Mouse (Mus musculus): ENCODE measurements around the gene Cbx4.

Gene Cbx4

DNA sequence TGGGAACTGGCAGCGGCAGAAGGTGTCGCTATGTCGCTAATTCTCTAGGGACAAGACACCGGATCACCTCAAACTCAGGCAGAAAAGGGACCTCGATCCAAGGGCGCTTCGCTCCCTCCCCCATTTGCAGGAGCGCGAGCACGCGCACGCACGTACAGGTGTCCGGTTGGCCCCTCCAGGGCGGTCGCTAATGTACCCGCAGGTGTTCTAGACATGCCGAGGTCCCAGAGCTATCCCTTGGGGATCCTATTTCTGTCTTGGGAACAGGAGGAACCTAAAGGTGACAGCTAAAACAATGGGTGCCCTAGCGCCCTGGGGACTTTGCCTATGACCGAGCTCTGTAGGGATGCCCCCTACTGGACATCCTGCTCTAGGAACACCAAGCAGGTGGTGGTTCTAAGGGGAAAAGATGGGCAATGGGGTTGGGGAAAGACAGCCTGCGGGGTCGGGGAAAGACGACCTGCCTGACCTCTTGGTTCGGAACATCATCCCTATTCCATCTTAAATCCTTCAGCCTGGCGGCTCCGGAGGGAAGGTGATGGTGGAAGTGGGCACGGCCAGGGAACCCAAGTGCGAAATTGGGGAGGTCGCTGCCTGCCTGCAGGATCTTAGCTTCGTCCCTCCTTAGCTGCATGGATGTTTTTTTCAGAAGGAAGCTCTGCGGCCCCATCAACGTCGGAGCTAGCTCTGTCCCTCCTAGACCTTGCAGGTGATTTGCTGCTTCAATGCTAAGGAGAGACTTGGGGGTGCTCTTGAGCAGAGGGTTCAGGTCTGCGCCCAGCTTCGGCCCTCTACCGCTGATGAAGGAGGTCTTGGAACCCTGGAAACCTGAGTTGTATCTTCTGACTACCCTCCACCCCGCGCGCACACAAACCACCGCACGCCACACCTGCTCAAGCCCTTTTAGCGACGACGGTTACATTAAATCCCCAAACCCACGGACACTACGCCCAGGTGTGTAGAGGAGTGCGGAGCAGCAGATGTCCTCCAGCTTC lies 31.4 kb downstream of the Cbx4 start:
- DNase-seq, result peak; percentile 18

DNA sequence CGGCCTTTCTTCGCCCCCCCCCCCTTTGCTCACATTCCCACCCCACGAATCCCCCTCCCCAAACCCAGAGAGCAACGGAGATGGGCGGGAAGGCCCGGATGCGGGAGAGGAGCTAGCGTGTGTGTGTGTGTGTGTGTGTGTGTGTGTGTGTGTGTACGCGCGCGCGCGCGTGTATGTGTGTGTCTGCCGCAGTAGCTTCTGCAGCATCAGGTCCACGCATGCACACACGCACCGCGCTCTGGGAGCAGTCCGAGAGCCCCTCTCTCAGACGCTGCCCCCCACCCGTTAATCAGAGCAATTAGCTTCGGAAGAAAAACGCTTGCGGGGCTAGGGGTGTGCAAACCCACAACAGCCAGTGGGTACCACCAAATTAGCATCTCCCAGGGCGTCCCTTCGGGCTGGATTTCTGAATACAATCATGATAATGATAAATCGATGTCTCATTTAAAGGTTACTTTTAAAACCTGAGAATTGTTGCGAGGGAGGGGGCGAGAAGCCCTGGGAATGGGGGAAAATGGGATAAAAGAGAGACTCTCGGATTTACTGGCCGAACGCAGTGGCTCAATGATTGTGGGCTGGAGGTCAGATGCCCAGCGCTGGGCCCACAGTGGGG lies 32.2 kb downstream of the Cbx4 start:
- DNase-seq, result no peak

DNA sequence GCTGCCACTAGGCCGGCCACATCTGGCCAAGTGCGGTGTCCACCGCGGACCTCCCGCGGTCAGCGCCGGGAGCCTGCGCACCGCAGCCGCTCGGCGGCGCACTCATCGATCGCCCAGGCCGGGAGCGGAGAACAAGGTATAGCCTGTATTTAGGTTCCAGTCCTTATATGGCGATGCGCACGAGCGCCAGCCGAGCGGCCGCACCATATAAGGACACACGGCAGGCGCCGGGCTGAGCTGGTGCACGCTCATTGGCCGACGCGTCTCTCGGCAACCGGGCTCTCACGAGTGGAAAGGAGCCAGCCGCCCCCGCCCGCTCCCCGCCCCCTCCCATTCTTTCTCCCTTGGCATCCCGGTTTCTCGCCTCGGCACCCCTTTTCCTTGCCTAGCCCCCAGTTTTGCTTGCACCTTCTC lies 32.8 kb downstream of the Cbx4 start:
- no peak for DNase-seq

- no peak for DNase-seq
Observed at GRCm38 (mm10) chr11:119052661-119053256, 33.3 kb downstream of the Cbx4 start.

GRCm38 (mm10) chr11:119051927-119052660 lies 33.9 kb downstream of the Cbx4 start:
- no peak for DNase-seq

DNA sequence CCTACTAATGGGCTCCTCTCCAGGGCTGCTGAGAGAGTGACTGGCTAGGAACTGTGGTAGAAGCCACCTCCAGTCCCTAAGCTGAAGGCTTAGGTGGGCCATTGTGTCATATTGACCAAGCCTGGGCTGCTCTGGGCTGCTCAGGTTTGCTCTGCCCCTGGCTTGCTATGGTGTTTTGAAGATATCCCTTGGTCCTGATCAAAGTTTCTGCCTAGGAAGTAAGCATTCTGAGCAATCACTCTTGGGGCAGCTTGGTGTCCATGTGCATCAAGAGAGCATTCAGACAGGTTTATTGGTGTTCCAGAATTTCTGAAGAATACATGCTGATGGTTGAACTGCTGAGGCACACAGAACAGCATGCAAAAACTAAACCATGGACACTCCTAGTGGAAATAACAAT lies 34.6 kb downstream of the Cbx4 start:
- DNase-seq, result no peak

GRCm38 (mm10) chr11:119050361-119050760 lies 35.7 kb downstream of the Cbx4 start:
- DNase-seq, result no peak

- DNase-seq, result peak; percentile 33
Observed at GRCm38 (mm10) chr11:119048133-119048510, 37.9 kb downstream of the Cbx4 start.

DNA sequence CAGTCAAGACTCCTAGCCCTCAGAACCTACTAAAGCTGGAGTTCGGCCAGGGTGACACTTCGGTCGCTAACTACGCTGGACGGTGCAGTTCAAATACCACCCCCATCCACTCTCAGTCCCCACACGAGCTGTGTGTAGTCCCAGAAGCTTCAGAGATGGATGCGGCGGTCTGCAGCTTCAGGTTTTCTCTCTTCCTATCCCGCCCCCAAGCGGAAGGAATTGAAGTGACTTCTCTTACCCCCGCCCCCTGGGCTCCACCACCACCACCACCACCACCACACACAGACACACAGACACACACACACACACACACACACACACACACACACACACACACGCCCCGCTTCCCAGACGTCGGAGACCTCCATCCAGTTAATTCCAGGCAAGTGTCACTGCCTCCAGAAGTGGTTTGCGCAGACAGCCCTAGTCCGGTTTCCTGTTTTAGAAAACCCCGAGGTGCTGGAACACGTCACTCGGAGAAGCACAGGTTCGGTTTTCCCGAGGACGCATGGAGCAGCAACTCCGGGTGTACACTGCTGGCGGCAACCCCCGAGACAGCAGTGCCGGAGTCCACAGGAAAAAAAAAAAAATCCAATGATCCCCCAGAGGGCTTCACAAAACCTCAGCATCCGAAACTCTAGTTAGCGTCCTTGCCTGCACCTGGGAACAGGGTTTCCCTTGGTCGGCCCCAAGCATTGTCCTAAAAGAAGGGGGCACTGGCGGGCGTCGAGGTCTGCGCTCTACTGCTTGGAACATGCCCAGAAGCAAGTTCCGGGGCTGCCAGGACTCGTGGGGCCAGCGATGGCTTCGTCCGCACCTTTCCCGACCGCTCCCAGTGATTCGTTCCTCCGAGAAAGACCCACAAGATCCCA lies 38.5 kb downstream of the Cbx4 start:
- peak; percentile 41 for DNase-seq

DNA sequence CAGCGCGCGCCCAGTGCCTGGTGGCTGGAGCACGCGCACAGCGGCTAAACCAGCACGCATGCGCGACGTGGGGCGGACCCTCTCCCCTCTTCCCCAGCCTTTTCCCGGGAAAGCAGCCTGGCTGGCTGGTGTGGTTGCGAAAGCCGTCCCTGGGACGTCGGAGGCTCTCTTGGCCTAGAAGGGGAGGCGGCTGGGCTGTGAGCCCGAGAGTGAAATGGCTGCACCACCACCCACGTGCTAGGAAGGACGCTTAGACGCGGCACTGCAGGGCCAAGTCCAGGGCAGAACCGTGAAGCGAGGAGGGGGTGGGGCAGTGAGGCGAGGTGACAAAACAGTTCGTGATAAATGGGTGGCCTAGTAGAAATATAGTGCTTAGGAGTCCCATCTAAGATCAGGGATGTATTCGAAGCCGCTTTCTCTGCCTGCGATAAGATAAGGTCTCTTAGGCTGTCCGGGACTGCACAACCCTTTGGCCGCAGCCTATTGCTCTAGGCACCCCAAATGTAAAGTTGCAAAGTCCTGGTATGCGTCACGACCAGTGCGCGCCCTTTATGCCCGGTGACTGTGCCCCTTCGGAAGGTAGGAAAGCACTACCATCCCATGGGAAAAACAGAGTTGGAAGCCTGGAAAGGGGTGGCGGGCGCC lies 39.3 kb downstream of the Cbx4 start:
- peak; percentile 64 for DNase-seq

DNA sequence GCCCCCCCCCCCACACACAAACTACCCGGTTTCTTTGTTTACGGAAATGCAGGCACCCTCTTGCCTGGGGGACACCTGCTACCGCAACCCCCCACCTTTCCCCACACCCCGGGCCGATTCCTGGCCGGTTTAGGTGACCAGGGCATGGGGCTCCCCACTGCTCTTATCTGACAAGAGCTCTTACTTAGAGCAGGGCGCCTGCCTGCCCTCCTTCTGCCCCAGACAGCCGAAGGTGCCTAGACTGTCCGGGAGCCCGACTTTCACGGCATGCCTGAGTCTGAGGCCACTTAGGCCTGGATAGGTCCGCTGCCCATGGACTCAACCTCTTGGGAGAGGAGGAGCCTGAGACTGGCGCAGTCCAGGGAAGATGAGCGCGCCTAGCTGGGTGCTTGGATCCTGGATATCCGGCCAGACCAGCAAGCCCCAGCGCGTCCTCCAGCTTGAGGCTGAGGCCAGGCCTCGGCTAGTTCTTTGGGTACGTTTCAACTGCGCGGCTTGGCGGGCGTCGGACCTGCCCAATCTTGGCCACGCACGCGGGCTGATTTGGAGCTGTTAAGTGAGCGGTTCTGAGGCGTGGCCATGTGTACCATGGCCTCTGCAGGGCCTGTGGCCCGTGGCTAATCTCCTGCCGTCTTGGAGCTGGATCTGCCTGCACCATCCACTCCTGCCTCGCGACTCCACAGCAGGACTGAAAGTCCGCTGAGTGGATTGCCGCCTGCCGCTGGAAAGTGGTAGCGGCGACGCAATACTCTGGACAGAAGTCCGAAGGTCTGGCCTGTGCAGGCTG lies 41.3 kb downstream of the Cbx4 start:
- DNase-seq, result peak; percentile 71

- DNase-seq, result peak; percentile 41
Observed at GRCm38 (mm10) chr11:119043761-119044550, 42.1 kb downstream of the Cbx4 start.

- no peak for DNase-seq
Observed at GRCm38 (mm10) chr11:119043273-119043540, 42.8 kb downstream of the Cbx4 start.

DNA sequence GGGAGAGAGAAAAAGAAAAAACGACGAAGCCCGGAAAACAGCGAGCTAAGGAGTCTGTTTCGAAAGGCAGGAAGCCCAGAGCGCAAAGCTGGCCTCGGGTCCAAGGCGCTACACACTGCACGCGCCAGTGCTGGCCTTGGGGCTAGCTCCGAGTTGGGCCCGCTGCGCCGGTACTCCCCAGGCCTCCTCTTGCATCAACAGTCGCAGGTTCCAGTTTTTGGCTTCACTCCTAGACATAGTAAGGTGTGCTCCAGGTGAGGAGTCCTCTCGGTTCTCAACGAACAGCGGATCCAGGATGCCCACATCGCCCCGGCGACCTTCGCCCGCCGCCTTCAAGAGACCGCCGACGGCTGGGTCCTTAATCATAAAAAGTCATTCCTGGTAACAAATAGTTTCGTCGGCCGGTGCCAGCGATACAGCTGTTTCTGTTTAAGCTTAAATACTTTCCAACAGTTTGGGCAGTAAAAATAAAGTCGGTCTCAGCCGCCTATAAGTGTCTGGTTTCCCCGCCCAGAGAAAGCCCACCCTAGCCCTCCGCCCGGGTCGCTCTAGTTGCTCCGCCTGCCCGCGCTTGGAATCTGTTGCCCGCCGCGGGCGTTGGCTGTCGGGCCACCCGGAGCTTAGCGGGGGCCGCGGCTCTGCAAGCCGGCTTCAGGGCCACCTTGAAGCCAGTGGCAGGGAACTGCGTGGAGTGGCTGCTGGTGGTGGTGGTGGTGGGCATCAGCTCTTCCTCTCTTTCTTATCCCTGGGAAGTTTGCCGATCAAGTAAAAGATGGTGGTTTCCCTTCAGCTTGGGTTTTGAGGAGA lies 43.4 kb downstream of the Cbx4 start:
- peak; percentile 43 for DNase-seq

DNA sequence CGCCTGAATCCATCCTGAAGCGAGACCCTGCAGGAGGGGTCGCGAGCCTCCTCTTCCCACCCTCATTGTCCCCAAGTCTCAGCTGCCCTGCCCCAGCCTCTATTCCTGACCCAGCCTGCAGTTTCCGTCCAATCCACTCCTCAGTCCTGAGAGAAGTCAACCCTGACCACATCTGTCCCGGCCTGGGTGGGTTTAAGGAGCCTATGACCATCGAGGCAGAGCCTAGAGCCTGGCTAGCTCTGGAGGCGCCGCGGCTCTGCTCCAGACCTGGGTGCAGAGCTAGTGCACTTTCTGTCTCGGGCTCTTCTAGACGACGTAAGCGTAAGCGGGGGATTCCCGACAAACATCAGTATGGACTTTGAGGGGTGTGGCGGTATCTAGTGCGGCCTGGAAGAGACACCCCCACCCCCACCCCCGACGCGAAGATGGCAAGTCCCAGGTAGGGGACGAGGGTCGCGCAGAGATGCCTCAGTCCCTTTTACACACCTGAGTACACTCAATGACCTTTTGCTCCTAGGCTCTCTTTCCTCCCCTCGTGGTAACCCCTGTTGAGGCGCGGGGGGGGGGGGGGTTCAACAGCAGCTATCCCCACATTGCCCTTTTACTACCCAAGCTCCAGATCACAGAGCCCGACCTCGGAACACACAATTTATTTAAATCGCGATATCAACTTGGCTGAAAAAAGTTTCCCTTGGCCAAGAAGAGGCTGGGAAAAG lies 44.1 kb downstream of the Cbx4 start:
- no peak for DNase-seq

- no peak for DNase-seq
Observed at GRCm38 (mm10) chr11:119041325-119041716, 44.7 kb downstream of the Cbx4 start.

- peak; percentile 99 for DNase-seq
Observed at GRCm38 (mm10) chr11:119040600-119041324, 45.3 kb downstream of the Cbx4 start, which contains the start of gene Cbx8. Gene Cbx8 (minus strand): TSS chr11:119040969.

All from kidney, adult 18-20 months (tissue).